Mouse (Mus musculus) neural tube, embryonic 15.5 days (tissue): Measurements from ENCODE around the gene Pfkl. TPM values are rescaled to one million over a fixed set of nuclear protein-coding genes. Genes with fewer than 3 reads are reported as not detected.

Experiments used
- ATAC-seq: fragments of 200-750 bp; cut with Nextera tagmentation; 2 replicates; pipeline ENCODE4 v1.8.0; 2017; ENCODE audit warnings: mild to moderate bottlenecking, moderate TSS enrichment, moderate library complexity; ENCODE audit not compliant: low FRiP score
- H3K27ac ChIP-seq: fragments of 300-500 bp; sonication (generic); replicated peaks from 2 replicates; pipeline ENCODE4 v1.5.1; 2015; ENCODE audit warnings: mild to moderate bottlenecking, inconsistent platforms
- H3K27me3 ChIP-seq: fragments of 300-500 bp; sonication (generic); replicated peaks from 2 replicates; pipeline ENCODE4 v1.6.1; 2015; ENCODE audit warnings: inconsistent platforms
- H3K36me3 ChIP-seq: fragments of 300-500 bp; sonication (generic); 2 replicates; pipeline ENCODE4 v1.6.1; 2015; ENCODE audit warnings: inconsistent platforms
- H3K4me1 ChIP-seq: fragments of 300-500 bp; sonication (generic); 2 replicates; pipeline ENCODE4 v1.6.1; 2015; ENCODE audit warnings: inconsistent platforms
- H3K4me2 ChIP-seq: fragments of 300-500 bp; sonication (generic); 2 replicates; pipeline ENCODE4 v1.6.1; 2015; ENCODE audit warnings: inconsistent platforms, mild to moderate bottlenecking, moderate library complexity
- H3K4me3 ChIP-seq: fragments of 300-500 bp; sonication (generic); replicated peaks from 2 replicates; pipeline ENCODE4 v1.5.1; 2015; ENCODE audit warnings: mild to moderate bottlenecking, inconsistent platforms
- H3K9ac ChIP-seq: fragments of 300-500 bp; sonication (generic); replicated peaks from 2 replicates; pipeline ENCODE4 v1.6.1; 2015; ENCODE audit warnings: mild to moderate bottlenecking, inconsistent platforms
- H3K9me3 ChIP-seq: fragments of 300-500 bp; sonication (generic); replicated peaks from 2 replicates; pipeline ENCODE4 v1.6.1; 2016; ENCODE audit warnings: inconsistent platforms
- WGBS: fragments of 180-500 bp; shearing (Covaris S2); methylation state at CpG from one replicate; pipeline ENCODE4 v1.1.7; 2015; ENCODE audit warnings: mixed read lengths; 5-methylcytosine and 5-hydroxymethylcytosine counted together
- polyA plus RNA-seq: library from polyadenylated mRNA; unstranded; fragments of >200 nt; fragmentation: Nextera tagmentation; extraction: Ambion mirVana; gene quantifications from 2 replicates; pipeline ENCODE4 v1.2.1, GENCODE M21; 2015

Gene Pfkl
- polyA plus RNA-seq: 112 and 133 TPM in 2 replicates

DNA sequence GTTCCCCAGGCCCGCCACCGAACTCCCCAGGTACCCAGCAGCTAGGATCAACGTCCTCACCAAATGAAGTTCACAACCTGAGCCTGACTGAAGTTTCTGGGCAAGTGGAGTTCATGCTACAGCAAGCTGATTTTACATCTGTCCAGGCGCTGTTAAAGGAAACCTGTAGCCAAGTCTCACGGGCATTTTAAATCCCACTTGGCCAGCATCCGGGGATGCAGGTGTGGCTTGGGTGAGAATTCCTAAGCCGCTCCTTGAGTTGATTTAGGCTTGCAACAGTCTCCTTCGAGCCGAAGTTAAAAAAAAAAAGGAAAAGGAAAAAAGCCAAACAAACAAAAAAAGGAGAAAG is at the start of gene Pfkl:
TSS of gene Pfkl (minus strand) at position 139 of the 349 bp plus-strand sequence.
- no peaks in the 10 kb centered on the region for H3K27me3 ChIP-seq
- peak within 1 kb of the TSS; percentile 81 for H3K4me2 ChIP-seq
- H3K27ac ChIP-seq: peak within 1 kb of the TSS; percentile 96
- peaks cover 43% of the 10 kb centered on the region for H3K4me1 ChIP-seq
- peak within 1 kb of the TSS; percentile 88 for H3K4me3 ChIP-seq
- H3K9ac ChIP-seq: peak within 1 kb of the TSS; percentile 94
- 1% methylated on average over 9 of the region's 9 CpGs for WGBS
- no peaks in the 10 kb centered on the region for H3K9me3 ChIP-seq
- no peaks in the 10 kb centered on the region for H3K36me3 ChIP-seq
- ATAC-seq: no peak

DNA sequence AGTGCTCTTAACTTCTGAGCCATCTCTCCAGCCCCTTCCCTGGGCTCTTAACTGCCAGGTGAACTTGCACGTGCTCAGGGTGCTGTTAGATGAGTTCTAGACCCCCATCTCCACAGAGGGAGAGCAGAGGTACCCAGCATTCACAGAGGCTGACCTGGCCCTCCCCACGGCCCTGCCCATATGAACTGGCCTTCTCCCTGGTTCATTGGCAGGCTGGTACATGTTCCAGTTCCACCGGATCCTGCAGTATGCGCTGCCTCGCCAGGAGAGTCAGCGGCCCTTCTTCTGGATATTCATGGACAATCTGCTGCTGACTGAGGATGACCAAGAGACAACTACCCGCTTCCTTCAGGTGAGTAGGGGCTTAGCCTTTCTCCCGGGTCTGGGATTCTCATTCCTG is 47.2 kb upstream of the Pfkl start:
- H3K27me3 ChIP-seq: no peaks in the 10 kb centered on the region
- no peak overlapping the region for H3K4me3 ChIP-seq
- H3K27ac ChIP-seq: no peak overlapping the region
- no peaks in the 10 kb centered on the region for H3K36me3 ChIP-seq
- H3K9me3 ChIP-seq: no peaks in the 10 kb centered on the region
- H3K4me1 ChIP-seq: no peaks in the 10 kb centered on the region
- H3K9ac ChIP-seq: no peak overlapping the region
- 87% methylated on average over 8 of the region's 8 CpGs for WGBS
- no peak overlapping the region for H3K4me2 ChIP-seq
- no peak for ATAC-seq

DNA sequence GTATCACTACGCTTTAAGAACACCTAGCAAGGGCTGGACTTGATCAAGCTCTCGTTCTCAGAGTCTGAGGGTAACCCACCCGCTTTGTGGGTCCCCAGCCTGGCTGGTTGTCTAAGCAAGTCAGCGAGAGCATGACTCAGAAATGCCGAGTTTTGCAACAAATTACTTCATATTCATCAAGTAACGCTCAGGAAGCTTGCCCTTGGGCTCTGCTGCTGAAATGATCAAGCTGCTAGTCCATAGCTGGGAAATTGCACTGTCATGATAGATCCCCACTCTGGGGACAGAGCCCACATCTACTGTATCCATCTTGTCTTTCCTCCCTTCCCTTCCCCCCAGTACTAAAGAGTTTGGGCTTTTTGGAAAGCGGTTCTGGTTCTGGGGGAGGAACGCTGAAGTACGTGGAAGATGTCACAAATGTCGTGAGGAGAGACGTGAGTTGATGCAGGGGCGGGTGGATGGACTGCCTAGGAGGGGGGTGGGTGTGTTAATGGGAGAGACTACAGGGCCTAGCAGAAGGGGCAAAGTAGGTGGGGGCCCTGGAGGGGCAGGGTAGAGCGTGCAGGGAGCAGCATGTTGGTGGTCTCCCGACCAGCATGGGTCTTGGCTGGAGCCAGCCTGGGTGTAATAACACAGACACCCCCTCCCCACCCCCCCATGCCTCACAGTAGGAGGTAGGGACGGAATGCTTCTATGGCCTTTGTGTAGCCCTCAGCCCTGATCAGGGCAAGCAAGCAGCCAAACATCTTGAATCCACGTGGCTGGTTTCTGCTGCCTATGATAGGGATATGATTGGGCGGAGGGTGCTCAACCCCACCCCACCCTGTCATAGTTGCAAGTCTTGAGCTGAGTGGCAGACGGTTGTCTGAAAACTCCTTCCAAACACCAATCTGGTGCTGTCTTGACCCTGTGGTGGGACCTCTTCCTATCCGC is 45.0 kb upstream of the Pfkl start:
- Histone ChIP-seq H3K4me3 (no peak overlapping the region), H3K9me3 (no peaks in the 10 kb centered on the region), H3K36me3 (no peaks in the 10 kb centered on the region), H3K27ac (no peak overlapping the region), H3K27me3 (no peaks in the 10 kb centered on the region), H3K9ac (no peak overlapping the region), H3K4me1 (no peaks in the 10 kb centered on the region), H3K4me2 (no peak overlapping the region)
- ATAC-seq: no peak
- WGBS: 73% methylated on average over 19 of the region's 19 CpGs

- Histone ChIP-seq H3K9me3 (no peaks in the 10 kb centered on the region), H3K9ac (no peak overlapping the region), H3K27ac (no peak overlapping the region), H3K4me1 (no peaks in the 10 kb centered on the region), H3K36me3 (no peaks in the 10 kb centered on the region), H3K4me3 (no peak overlapping the region), H3K27me3 (no peaks in the 10 kb centered on the region), H3K4me2 (no peak overlapping the region)
- no peak for ATAC-seq
- 61% methylated on average over 11 of the region's 11 CpGs for WGBS
Observed at GRCm38 (mm10) chr10:78049519-78050035, 39.7 kb upstream of the Pfkl start.

- Histone ChIP-seq H3K4me3 (no peak overlapping the region), H3K4me2 (no peak overlapping the region), H3K9ac (no peak overlapping the region), H3K9me3 (no peaks in the 10 kb centered on the region), H3K4me1 (peaks cover 8% of the 10 kb centered on the region; the same call in 1 of the 2 replicates), H3K27me3 (no peaks in the 10 kb centered on the region), H3K36me3 (no peaks in the 10 kb centered on the region), H3K27ac (no peak overlapping the region)
- 92% methylated on average over 9 of the region's 10 CpGs for WGBS
- no peak for ATAC-seq
Observed at GRCm38 (mm10) chr10:78048061-78048730, 38.3 kb upstream of the Pfkl start.

GRCm38 (mm10) chr10:78046388-78046787 is 36.5 kb upstream of the Pfkl start:
- Histone ChIP-seq H3K27ac (no peak overlapping the region), H3K27me3 (no peaks in the 10 kb centered on the region), H3K36me3 (no peaks in the 10 kb centered on the region), H3K4me1 (peaks cover 9% of the 10 kb centered on the region; the same call in 1 of the 2 replicates), H3K9me3 (no peaks in the 10 kb centered on the region), H3K4me3 (no peak overlapping the region), H3K4me2 (no peak overlapping the region), H3K9ac (no peak overlapping the region)
- 89% methylated on average over 4 of the region's 4 CpGs for WGBS
- ATAC-seq: no peak

DNA sequence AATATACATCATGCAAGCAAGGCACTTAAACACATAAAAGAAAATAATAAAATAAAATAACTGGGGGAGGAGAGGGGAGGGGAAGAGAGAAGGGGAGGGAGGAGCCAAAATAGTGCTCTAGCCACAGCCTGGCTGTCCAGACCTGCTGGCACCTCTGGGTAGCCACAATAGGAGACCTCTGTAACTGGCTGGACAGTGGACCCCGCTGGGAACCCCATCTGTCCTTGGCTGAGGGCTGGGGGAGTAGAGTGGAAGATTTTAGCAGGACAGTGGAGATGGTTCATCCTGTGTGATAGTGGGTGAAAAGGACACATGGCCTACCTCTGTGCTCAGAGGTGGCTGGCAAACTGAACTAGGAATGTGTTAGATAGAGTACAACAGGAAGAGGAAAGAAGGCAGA is 34.6 kb upstream of the Pfkl start:
- Histone ChIP-seq H3K9ac (no peak overlapping the region), H3K4me2 (no peak overlapping the region), H3K4me1 (peaks cover 9% of the 10 kb centered on the region; the same call in 1 of the 2 replicates), H3K27ac (no peak overlapping the region), H3K36me3 (no peaks in the 10 kb centered on the region), H3K27me3 (no peaks in the 10 kb centered on the region), H3K9me3 (no peaks in the 10 kb centered on the region), H3K4me3 (no peak overlapping the region)
- ATAC-seq: no peak
- 83% methylated on average over 1 of the region's 1 CpGs for WGBS

DNA sequence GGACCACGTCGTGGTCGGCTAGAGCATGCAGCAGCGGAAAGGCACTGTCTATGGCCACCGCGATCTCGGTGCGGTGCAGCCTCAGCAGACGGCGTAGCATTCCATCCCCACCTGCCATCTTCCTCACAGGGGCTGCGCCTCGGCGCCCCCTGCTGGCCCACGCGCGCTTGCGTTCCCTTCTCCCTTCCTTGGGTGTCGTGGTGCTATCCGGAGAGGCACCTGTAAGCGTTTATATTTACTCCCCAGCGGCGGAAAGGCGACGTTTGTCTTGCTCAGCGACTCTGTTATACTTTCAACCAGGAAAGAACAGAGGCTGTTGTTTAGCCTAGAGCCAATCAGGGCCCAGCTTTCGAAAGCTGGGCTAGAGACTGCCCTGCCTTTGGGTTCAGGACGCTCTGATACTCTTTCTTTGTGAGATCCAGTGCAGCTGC is 33.5 kb upstream of the Pfkl start, which contains the start of gene Aire:
TSS of gene Aire (minus strand) at position 205 of the 431 bp plus-strand sequence.
- H3K9me3 ChIP-seq: no peaks in the 10 kb centered on the region
- 2% methylated on average over 27 of the region's 27 CpGs for WGBS
- H3K9ac ChIP-seq: peak within 1 kb of the TSS; percentile 28
- H3K27ac ChIP-seq: no peak within 1 kb of the TSS
- no peaks in the 10 kb centered on the region for H3K27me3 ChIP-seq
- H3K4me1 ChIP-seq: peaks cover 9% of the 10 kb centered on the region; the same call in 1 of the 2 replicates
- H3K4me3 ChIP-seq: peak within 1 kb of the TSS; percentile 27
- peak within 1 kb of the TSS; percentile 54 for H3K4me2 ChIP-seq
- peak; percentile 77 for ATAC-seq
- H3K36me3 ChIP-seq: no peaks in the 10 kb centered on the region

- peak overlapping the region; percentile 54 for H3K4me2 ChIP-seq
- 0 out of 2 replicates have a peak overlapping the region, but pooled peaks have one; percentile 28 for H3K9ac ChIP-seq
- peak overlapping the region; percentile 27 for H3K4me3 ChIP-seq
- H3K4me1 ChIP-seq: peaks cover 9% of the 10 kb centered on the region; the same call in 1 of the 2 replicates
- H3K36me3 ChIP-seq: no peaks in the 10 kb centered on the region
- ATAC-seq: peak; percentile 36; the same call in 1 of the 2 replicates
- no peak overlapping the region for H3K27ac ChIP-seq
- WGBS: 64% methylated on average over 14 of the region's 14 CpGs
- no peaks in the 10 kb centered on the region for H3K27me3 ChIP-seq
- no peaks in the 10 kb centered on the region for H3K9me3 ChIP-seq
Observed at GRCm38 (mm10) chr10:78042697-78043405, 33.0 kb upstream of the Pfkl start.

DNA sequence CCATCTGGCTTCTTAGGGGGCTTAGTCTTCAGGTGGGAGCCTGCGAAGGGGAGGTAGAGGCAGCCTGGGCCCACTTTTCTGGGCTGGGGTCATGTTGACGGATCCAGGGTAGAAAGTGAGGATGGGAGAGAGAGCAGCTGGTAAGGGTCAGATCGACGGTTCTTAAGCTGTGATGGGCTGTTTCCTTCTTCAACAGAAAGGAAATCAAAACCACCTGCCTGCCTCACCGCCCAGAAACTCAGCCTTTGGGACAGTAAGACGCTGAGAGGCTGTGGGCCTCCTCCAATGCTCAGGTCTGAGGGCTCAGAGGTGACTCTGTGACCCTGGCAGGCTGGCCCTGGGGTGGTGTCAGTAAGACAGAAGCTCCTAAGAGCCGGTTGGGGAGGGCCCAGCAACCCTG is 32.2 kb upstream of the Pfkl start:
- H3K27ac ChIP-seq: no peak overlapping the region
- no peak for ATAC-seq
- WGBS: 91% methylated on average over 7 of the region's 7 CpGs
- no peak overlapping the region for H3K4me2 ChIP-seq
- no peak overlapping the region for H3K4me3 ChIP-seq
- H3K4me1 ChIP-seq: peaks cover 9% of the 10 kb centered on the region; the same call in 1 of the 2 replicates
- no peaks in the 10 kb centered on the region for H3K27me3 ChIP-seq
- H3K9me3 ChIP-seq: no peaks in the 10 kb centered on the region
- no peak overlapping the region for H3K9ac ChIP-seq
- no peaks in the 10 kb centered on the region for H3K36me3 ChIP-seq

- 95% methylated on average over 5 of the region's 5 CpGs for WGBS
- H3K27ac ChIP-seq: no peak within 1 kb of the TSS
- H3K9ac ChIP-seq: no peak within 1 kb of the TSS
- no peaks in the 10 kb centered on the region for H3K36me3 ChIP-seq
- H3K4me1 ChIP-seq: peaks cover 9% of the 10 kb centered on the region; the same call in 1 of the 2 replicates
- no peaks in the 10 kb centered on the region for H3K27me3 ChIP-seq
- ATAC-seq: no peak
- H3K4me3 ChIP-seq: no peak within 1 kb of the TSS
- no peaks in the 10 kb centered on the region for H3K9me3 ChIP-seq
- H3K4me2 ChIP-seq: no peak within 1 kb of the TSS
Observed at GRCm38 (mm10) chr10:78041647-78042046, 31.8 kb upstream of the Pfkl start, which contains the start of gene Dnmt3l. Gene Dnmt3l (plus strand): TSS chr10:78041947.
